Mouse (Mus musculus) heart, postnatal 4 days (tissue): ENCODE data around the gene Agbl4. TPM values are rescaled to one million over a fixed set of nuclear protein-coding genes. Genes with fewer than 3 reads are reported as not detected.

Source experiments
- DNase-seq: peaks from one replicate; pipeline ENCODE4 v3.0.0; 2021
- total RNA-seq, 2 experiments: library from RNA; stranded (reverse); gene quantifications; 2 replicates each; pipeline ENCODE4 v1.2.3; 2021

Gene Agbl4
- total RNA-seq, 2 experiments from 2014 or later, result 0.43 to 0.72 TPM

- no peak for DNase-seq
Measured at GRCm38 (mm10) chr4:111510129-111510528, 1112.7 kb downstream of the Agbl4 start.

- no peak for DNase-seq
Measured at GRCm38 (mm10) chr4:111513921-111514320, 1116.5 kb downstream of the Agbl4 start.

- no peak for DNase-seq
Measured at GRCm38 (mm10) chr4:111516136-111516535, 1118.7 kb downstream of the Agbl4 start.

GRCm38 (mm10) chr4:111517063-111517792, 1119.8 kb downstream of the Agbl4 start:
- no peak for DNase-seq

GRCm38 (mm10) chr4:111518191-111518590, 1120.7 kb downstream of the Agbl4 start:
- no peak for DNase-seq

GRCm38 (mm10) chr4:111519267-111519666, 1121.8 kb downstream of the Agbl4 start:
- no peak for DNase-seq

- DNase-seq, result no peak
Measured at GRCm38 (mm10) chr4:111520006-111520405, 1122.5 kb downstream of the Agbl4 start.

GRCm38 (mm10) chr4:111522974-111523373, 1125.5 kb downstream of the Agbl4 start:
- no peak for DNase-seq

GRCm38 (mm10) chr4:111528961-111529360, 1131.5 kb downstream of the Agbl4 start:
- DNase-seq, result no peak

- DNase-seq, result no peak
Measured at GRCm38 (mm10) chr4:111529996-111530395, 1132.5 kb downstream of the Agbl4 start.

- no peak for DNase-seq
Measured at GRCm38 (mm10) chr4:111530537-111530936, 1133.1 kb downstream of the Agbl4 start.

GRCm38 (mm10) chr4:111544684-111545083, 1147.2 kb downstream of the Agbl4 start:
- no peak for DNase-seq

GRCm38 (mm10) chr4:111546009-111546408, 1148.5 kb downstream of the Agbl4 start:
- no peak for DNase-seq

GRCm38 (mm10) chr4:111555426-111555825, 1158.0 kb downstream of the Agbl4 start:
- DNase-seq, result no peak

GRCm38 (mm10) chr4:111577087-111577773, 1179.8 kb downstream of the Agbl4 start:
- DNase-seq, result no peak

GRCm38 (mm10) chr4:111579115-111579862, 1181.8 kb downstream of the Agbl4 start:
- no peak for DNase-seq

GRCm38 (mm10) chr4:111579863-111580224, 1182.4 kb downstream of the Agbl4 start:
- DNase-seq, result no peak

GRCm38 (mm10) chr4:111580239-111580638, 1182.8 kb downstream of the Agbl4 start:
- DNase-seq, result no peak

GRCm38 (mm10) chr4:111583562-111584237, 1186.2 kb downstream of the Agbl4 start:
- DNase-seq, result no peak

- DNase-seq, result no peak
Measured at GRCm38 (mm10) chr4:111584286-111584685, 1186.8 kb downstream of the Agbl4 start.

- DNase-seq, result no peak
Measured at GRCm38 (mm10) chr4:111588211-111588610, 1190.8 kb downstream of the Agbl4 start.

GRCm38 (mm10) chr4:111589467-111590170, 1192.2 kb downstream of the Agbl4 start:
- DNase-seq, result no peak
